Mouse (Mus musculus) layer of hippocampus, postnatal 14 days (tissue): ENCODE measurements at regions not wholly inside any gene's neighbourhood (a gene's known extent, or its start where the extent isn't known, plus 50 kb on each side); places are given as distances from the start of the nearest gene placed in this dataset.

Experiments
- DNase-seq, 2 experiments: peaks; one replicate each; pipeline ENCODE4 v3.0.0; 2021 to 2022; ENCODE audit warnings: low spot score in 2 of 2, mixed read lengths in 1 of 2

DNA sequence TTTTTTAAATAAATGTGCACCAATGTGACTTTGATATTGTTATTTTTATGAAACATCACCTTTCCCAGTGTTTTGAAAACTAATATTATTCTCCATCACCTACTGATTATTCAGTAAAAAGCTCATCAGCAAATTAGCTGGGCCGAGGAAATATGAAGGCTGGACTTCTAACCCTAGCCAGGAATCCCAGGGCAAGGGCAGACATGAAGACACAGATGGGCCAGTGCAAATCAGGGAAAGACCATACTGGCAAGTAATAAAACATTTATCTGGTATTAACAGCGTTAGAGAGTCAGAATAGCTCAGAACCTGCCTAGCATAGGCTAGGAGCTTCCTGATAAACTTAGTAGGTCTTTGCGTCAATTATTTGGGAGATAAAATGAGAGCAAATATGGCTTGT lies 590.3 kb upstream of the Cenpq start:
- DNase-seq, result no peak

DNA sequence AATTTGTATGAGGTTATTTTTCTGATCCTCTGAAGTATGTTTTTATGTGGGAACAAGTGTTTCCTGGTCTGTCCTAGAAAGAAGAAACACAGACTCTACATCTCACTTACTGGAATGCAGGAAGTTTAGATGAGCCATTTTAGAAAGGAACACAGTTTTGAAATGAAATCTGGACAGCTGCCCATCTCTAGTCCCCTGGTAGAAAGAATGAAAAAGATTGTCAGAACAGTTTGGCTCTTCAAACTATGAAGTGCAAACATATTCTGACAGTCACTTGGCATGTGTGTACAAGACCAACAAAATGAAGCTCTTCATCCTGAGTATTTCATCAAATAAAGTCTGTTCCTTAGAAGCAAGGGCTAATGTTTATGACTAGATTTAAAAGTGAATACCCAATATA lies 577.2 kb upstream of the Cenpq start:
- no peak for DNase-seq

DNA sequence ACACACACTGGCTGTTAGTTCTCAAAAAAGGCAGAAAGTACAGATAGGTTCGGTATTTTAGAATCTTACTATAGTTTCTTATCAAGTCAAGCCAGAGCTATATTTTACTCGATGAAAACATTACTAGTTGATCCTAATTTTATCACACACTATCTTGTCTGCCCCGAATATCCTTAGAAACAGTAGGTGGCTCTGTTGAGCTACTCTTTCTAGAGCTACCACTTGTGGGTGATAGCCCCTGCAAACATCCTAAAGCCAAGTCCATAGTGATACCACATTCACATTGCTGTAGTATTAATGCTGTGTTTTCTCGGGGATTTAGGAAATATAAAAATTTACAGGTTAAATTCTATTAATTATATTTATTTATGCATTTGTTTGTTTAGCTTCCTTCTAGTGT lies 570.2 kb upstream of the Cenpq start:
- peak in 1 of 2 experiments; percentile 4 for DNase-seq
